Mouse (Mus musculus) myocyte (in vitro differentiated cells): ENCODE results near the gene Cnot4. TPM values are rescaled to one million over a fixed set of nuclear protein-coding genes. Genes with fewer than 3 reads are reported as not detected.

ENCODE experiments used
- H3K27me3 ChIP-seq: one replicate; pipeline ENCODE4 v1.6.1; 2011; ENCODE audit not compliant: control insufficient read depth, insufficient read depth, insufficient read length
- H3K36me3 ChIP-seq: one replicate; pipeline ENCODE4 v1.6.1; 2011; ENCODE audit not compliant: control insufficient read depth, insufficient read depth
- H3K4me2 ChIP-seq: one replicate; pipeline ENCODE4 v1.6.1; 2011; ENCODE audit warnings: low read depth, control low read depth
- H3K4me3 ChIP-seq: one replicate; pipeline ENCODE4 v1.5.1; 2011; ENCODE audit warnings: mild to moderate bottlenecking, control low read depth, moderate library complexity
- H3K79me2 ChIP-seq: one replicate; pipeline ENCODE4 v1.6.1; 2011; ENCODE audit not compliant: control insufficient read depth, insufficient read depth
- H3ac ChIP-seq: one replicate; pipeline ENCODE4 v1.6.1; 2011; ENCODE audit not compliant: control insufficient read depth, insufficient read length
- CEBPB ChIP-seq: IDR thresholded peaks from 2 replicates; pipeline ENCODE4 v1.6.1; 2011; ENCODE audit warnings: mild to moderate bottlenecking, moderate library complexity; ENCODE audit not compliant: poor library complexity, insufficient read depth, severe bottlenecking
- E2F4 ChIP-seq: IDR thresholded peaks from one replicate; pipeline ENCODE4 v1.6.1; 2011; ENCODE audit warnings: mild to moderate bottlenecking, control low read depth, moderate library complexity; ENCODE audit not compliant: insufficient read depth
- MAX ChIP-seq: IDR thresholded peaks from one replicate; pipeline ENCODE4 v1.6.1; 2011; ENCODE audit warnings: low read depth, mild to moderate bottlenecking, control low read depth
- MYOD1 ChIP-seq, 3 experiments: IDR thresholded peaks; one replicate each; pipeline ENCODE4 v1.6.1; 2011; ENCODE audit warnings: control low read depth in 2 of 3, low read depth in 2 of 3, mild to moderate bottlenecking in 2 of 3, moderate library complexity in 1 of 3; ENCODE audit not compliant: insufficient read length in 2 of 3, control insufficient read depth in 1 of 3
- POLR2A ChIP-seq: IDR thresholded peaks from one replicate; pipeline ENCODE4 v1.6.1; 2011; ENCODE audit warnings: low read depth, mild to moderate bottlenecking, control low read depth, moderate library complexity; ENCODE audit not compliant: insufficient read length
- POLR2AphosphoS2 ChIP-seq: IDR thresholded peaks from one replicate; pipeline ENCODE4 v1.6.1; 2011; ENCODE audit warnings: low read depth, control low read depth; ENCODE audit not compliant: insufficient read length
- REST ChIP-seq: IDR thresholded peaks from one replicate; pipeline ENCODE4 v1.6.1; 2011; ENCODE audit warnings: mild to moderate bottlenecking, control low read depth, moderate library complexity; ENCODE audit not compliant: insufficient read depth, insufficient read length
- SRF ChIP-seq: IDR thresholded peaks from one replicate; pipeline ENCODE4 v1.6.1; 2011; ENCODE audit warnings: low read depth; ENCODE audit not compliant: control insufficient read depth, insufficient read length
- TCF12 ChIP-seq: IDR thresholded peaks from one replicate; pipeline ENCODE4 v1.6.1; 2011; ENCODE audit warnings: mild to moderate bottlenecking, control low read depth; ENCODE audit not compliant: poor library complexity, insufficient read depth, severe bottlenecking
- TCF3 ChIP-seq: IDR thresholded peaks from one replicate; pipeline ENCODE4 v1.6.1; 2011; ENCODE audit warnings: low read depth, control low read depth; ENCODE audit not compliant: insufficient read length
- USF1 ChIP-seq: IDR thresholded peaks from one replicate; pipeline ENCODE4 v1.6.1; 2011; ENCODE audit warnings: low read depth, mild to moderate bottlenecking, control low read depth, moderate library complexity
- polyA plus RNA-seq: library from polyadenylated mRNA; unstranded; fragments of >200 nt; fragmentation: generic; extraction: Trizol; gene quantifications from one replicate; pipeline ENCODE4 v1.2.1, GENCODE M21; 2012; ENCODE audit warnings: missing spikeins

The Cnot4 gene
- polyA plus RNA-seq, 1 experiment, result 7.9 TPM

- Histone ChIP-seq H3K27me3 (peaks cover 1% of the 10 kb centered on the region), H3K4me3 (no peak overlapping the region), H3ac (no peak overlapping the region), H3K4me2 (no peak overlapping the region), H3K79me2 (no peaks in the 10 kb centered on the region), H3K36me3 (no peaks in the 10 kb centered on the region)
- TF ChIP-seq USF1 (no peak), POLR2AphosphoS2 (no peak), MYOD1 (IDR thresholded peaks at IDR 0.05; ENCODE audit: control insufficient read depth in 1 of 3, insufficient read length in 2 of 3, low read depth in 2 of 3) (no peak), TCF12 (no peak), SRF (no peak), REST (no peak), E2F4 (no peak), POLR2A (no peak), TCF3 (no peak), CEBPB (no peak), MAX (no peak)
Observed at GRCm38 (mm10) chr6:34989263-34989662, 144.3 kb downstream of the Cnot4 start.

GRCm38 (mm10) chr6:34988081-34988761, 145.3 kb downstream of the Cnot4 start, which contains the start of gene Slc23a4:
TSS of gene Slc23a4 (minus strand) at chr6:34988404.
- H3K4me3 ChIP-seq, result no peak within 1 kb of the TSS
- TF ChIP-seq SRF (no peak), CEBPB (no peak), TCF12 (no peak), POLR2AphosphoS2 (no peak)
- no peaks in the 10 kb centered on the region for H3K79me2 ChIP-seq
- H3ac ChIP-seq, result no peak within 1 kb of the TSS
- H3K36me3 ChIP-seq, result no peaks in the 10 kb centered on the region
- H3K27me3 ChIP-seq, result peaks cover 7% of the 10 kb centered on the region
- no peak within 1 kb of the TSS for H3K4me2 ChIP-seq

GRCm38 (mm10) chr6:34987085-34987645, 146.4 kb downstream of the Cnot4 start:
- H3K36me3 ChIP-seq, result no peaks in the 10 kb centered on the region
- H3K4me3 ChIP-seq, result no peak overlapping the region
- peaks cover 7% of the 10 kb centered on the region for H3K27me3 ChIP-seq
- H3ac ChIP-seq, result no peak overlapping the region
- no peak overlapping the region for H3K4me2 ChIP-seq
- no peaks in the 10 kb centered on the region for H3K79me2 ChIP-seq
- TF ChIP-seq USF1, result no peak
- no peak for TF ChIP-seq POLR2AphosphoS2
- 0 out of 2 replicates have a peak, but pooled peaks have one; percentile 26 for TF ChIP-seq CEBPB

GRCm38 (mm10) chr6:34980661-34981060, 152.9 kb downstream of the Cnot4 start:
- TF ChIP-seq USF1 (no peak), TCF12 (no peak), TCF3 (no peak), E2F4 (no peak), CEBPB (no peak), MYOD1 (IDR thresholded peaks at IDR 0.05; ENCODE audit: control insufficient read depth in 1 of 3, insufficient read length in 2 of 3, low read depth in 2 of 3) (no peak), POLR2A (no peak), POLR2AphosphoS2 (no peak), SRF (no peak), REST (no peak), MAX (no peak)
- Histone ChIP-seq H3ac (no peak overlapping the region), H3K79me2 (no peaks in the 10 kb centered on the region), H3K27me3 (peaks cover 16% of the 10 kb centered on the region), H3K4me3 (no peak overlapping the region), H3K4me2 (no peak overlapping the region), H3K36me3 (no peaks in the 10 kb centered on the region)

GRCm38 (mm10) chr6:34979291-34979690, 154.2 kb downstream of the Cnot4 start:
- no peaks in the 10 kb centered on the region for H3K36me3 ChIP-seq
- TF ChIP-seq POLR2A (no peak), TCF3 (no peak), MYOD1 (IDR thresholded peaks at IDR 0.05; ENCODE audit: control insufficient read depth in 1 of 3, insufficient read length in 2 of 3, low read depth in 2 of 3) (peak in 1 of 3 experiments; percentile 28)
- H3K4me2 ChIP-seq, result no peak overlapping the region
- no peak overlapping the region for H3K4me3 ChIP-seq
- H3K27me3 ChIP-seq, result peaks cover 19% of the 10 kb centered on the region
- H3K79me2 ChIP-seq, result no peaks in the 10 kb centered on the region
- H3ac ChIP-seq, result no peak overlapping the region

Other genes with a start within 250 kb of the Cnot4 start
- gene Wdr91, start 222.8 kb downstream of the Cnot4 start, polyA plus RNA-seq, result 12.9 TPM
- not detected for gene Stra8, start 213.6 kb downstream of the Cnot4 start, polyA plus RNA-seq
- 0.07 TPM for gene Slc23a4, start 145.3 kb downstream of the Cnot4 start, polyA plus RNA-seq
- gene Nup205, start 43.7 kb upstream of the Cnot4 start, polyA plus RNA-seq, result 19.7 TPM
- gene Slc13a4, start 174.4 kb upstream of the Cnot4 start, polyA plus RNA-seq, result 0.04 TPM
- 0.04 TPM for gene Fam180a, start 192.4 kb upstream of the Cnot4 start, polyA plus RNA-seq